Mouse (Mus musculus) forebrain, embryonic 16.5 days (tissue): ENCODE data around the gene Cntnap1. TPM values are rescaled to one million over a fixed set of nuclear protein-coding genes. Genes with fewer than 3 reads are reported as not detected.

Experiments used
- ATAC-seq: fragments of 200-750 bp; cut with Nextera tagmentation; 2 replicates; pipeline ENCODE4 v1.8.0; 2017; ENCODE audit warnings: mild to moderate bottlenecking, moderate library complexity
- H3K27ac ChIP-seq: fragments of 300-500 bp; sonication (generic); 2 replicates; pipeline ENCODE4 v1.5.1; 2014; ENCODE audit warnings: low read length, control low read depth
- H3K27me3 ChIP-seq: fragments of 300-500 bp; sonication (generic); replicated peaks from 2 replicates; pipeline ENCODE4 v1.6.1; 2014; ENCODE audit warnings: low read length; ENCODE audit not compliant: control insufficient read depth, insufficient read depth
- H3K36me3 ChIP-seq: fragments of 300-500 bp; sonication (generic); 2 replicates; pipeline ENCODE4 v1.6.1; 2014; ENCODE audit not compliant: control insufficient read depth, insufficient read depth
- H3K4me1 ChIP-seq: fragments of 300-500 bp; sonication (generic); replicated peaks from 2 replicates; pipeline ENCODE4 v1.6.1; 2014; ENCODE audit warnings: low read length; ENCODE audit not compliant: control insufficient read depth, insufficient read depth
- H3K4me2 ChIP-seq: fragments of 300-500 bp; sonication (generic); 2 replicates; pipeline ENCODE4 v1.6.1; 2014; ENCODE audit warnings: mild to moderate bottlenecking, low read length, control low read depth
- H3K4me3 ChIP-seq: fragments of 300-500 bp; sonication (generic); replicated peaks from 2 replicates; pipeline ENCODE4 v1.5.1; 2014; ENCODE audit warnings: mild to moderate bottlenecking, low read length, control low read depth
- H3K9ac ChIP-seq: fragments of 300-500 bp; sonication (generic); replicated peaks from 2 replicates; pipeline ENCODE4 v1.6.1; 2014; ENCODE audit warnings: low read depth, low read length, control low read depth
- H3K9me3 ChIP-seq: fragments of 300-500 bp; sonication (generic); 2 replicates; pipeline ENCODE4 v1.6.1; 2016; ENCODE audit warnings: low read length; ENCODE audit not compliant: control insufficient read depth
- WGBS: fragments of 180-500 bp; shearing (Covaris S2); extraction: QIAGEN DNeasy Blood & Tissue Kit; methylation state at CpG from one replicate; pipeline ENCODE4 v1.1.7; 2014; 5-methylcytosine and 5-hydroxymethylcytosine counted together
- polyA plus RNA-seq: library from polyadenylated mRNA; unstranded; fragments of >200 nt; fragmentation: Nextera tagmentation; extraction: Ambion mirVana; gene quantifications from 2 replicates; pipeline ENCODE4 v1.2.1, GENCODE M21; 2015

Cntnap1 gene
- polyA plus RNA-seq, 1 experiment from 2014 or later = 1.5 TPM

DNA sequence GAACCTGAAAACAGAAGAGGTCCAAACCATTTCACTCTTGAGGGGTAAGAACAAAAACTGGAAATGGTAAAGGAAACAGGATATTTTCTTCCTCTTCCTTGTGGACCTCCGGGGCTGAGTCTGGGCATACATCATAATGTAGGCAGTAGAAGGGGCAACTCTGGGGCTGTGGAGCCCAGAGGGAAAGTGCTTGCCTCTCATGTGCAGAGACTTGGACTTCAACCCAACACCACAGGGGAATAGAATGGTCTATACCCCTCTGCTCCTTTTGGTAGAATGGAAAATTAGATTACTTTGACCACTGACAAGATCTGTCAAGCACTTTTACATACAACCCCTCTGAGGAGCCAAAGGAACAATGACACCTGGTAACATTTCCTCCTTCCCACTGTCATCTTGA, 24.8 kb downstream of the Cntnap1 start:
- WGBS = 71% methylated on average over 1 of the region's 1 CpGs
- Histone ChIP-seq H3K4me2 (no peak overlapping the region), H3K27me3 (no peaks in the 10 kb centered on the region), H3K4me1 (peaks cover 7% of the 10 kb centered on the region), H3K36me3 (peaks cover 14% of the 10 kb centered on the region), H3K4me3 (no peak overlapping the region), H3K9ac (no peak overlapping the region), H3K9me3 (no peaks in the 10 kb centered on the region), H3K27ac (no peak overlapping the region)
- ATAC-seq = no peak

DNA sequence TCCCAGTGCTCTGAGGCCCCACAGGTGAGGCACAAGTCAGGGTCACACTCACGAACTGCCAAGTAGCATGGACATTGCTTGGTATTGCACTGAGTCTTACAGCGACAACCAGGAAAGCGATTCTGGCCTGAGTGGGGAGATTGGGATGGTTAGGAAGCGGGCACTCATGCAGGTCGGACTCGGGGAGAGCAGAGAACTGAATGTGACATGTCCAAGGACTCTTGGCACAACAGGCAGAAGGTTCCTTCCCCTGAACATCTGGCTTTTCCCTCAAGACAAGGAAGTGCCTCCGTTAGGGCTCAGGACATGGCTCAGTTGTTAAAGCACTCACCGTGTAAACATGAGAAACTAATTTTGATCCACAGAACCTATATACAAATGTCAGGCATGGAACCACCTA, 25.2 kb downstream of the Cntnap1 start:
- H3K4me3 ChIP-seq = no peak overlapping the region
- WGBS = 84% methylated on average over 8 of the region's 8 CpGs
- no peak for ATAC-seq
- no peaks in the 10 kb centered on the region for H3K9me3 ChIP-seq
- no peak overlapping the region for H3K27ac ChIP-seq
- H3K9ac ChIP-seq = no peak overlapping the region
- H3K4me2 ChIP-seq = no peak overlapping the region
- no peaks in the 10 kb centered on the region for H3K27me3 ChIP-seq
- H3K4me1 ChIP-seq = 0 out of 2 replicates have a peak, but pooled peaks cover 2% of the 10 kb centered on the region
- H3K36me3 ChIP-seq = peaks cover 14% of the 10 kb centered on the region

DNA sequence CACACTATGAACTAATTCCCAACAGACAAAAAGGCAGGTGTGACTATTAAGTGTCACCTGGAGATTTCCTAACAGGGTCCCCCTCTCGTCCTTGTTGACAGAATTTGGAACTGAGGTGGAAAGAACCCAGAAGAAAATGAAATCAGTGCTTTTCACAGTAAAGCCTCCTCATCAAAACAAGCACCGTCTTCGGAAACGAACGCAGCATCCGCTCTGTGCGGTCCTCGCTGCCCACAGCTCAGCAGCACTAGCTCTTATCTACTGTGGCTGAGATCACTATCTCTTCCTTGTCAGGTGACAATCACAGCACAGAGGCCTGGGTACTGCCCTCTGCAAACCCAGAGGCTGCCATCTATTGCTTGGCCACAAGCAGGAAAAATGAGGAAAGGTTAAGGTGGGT, 25.9 kb downstream of the Cntnap1 start:
- Histone ChIP-seq H3K27me3 (no peaks in the 10 kb centered on the region), H3K36me3 (peaks cover 14% of the 10 kb centered on the region), H3K4me3 (no peak overlapping the region), H3K4me1 (no peaks in the 10 kb centered on the region), H3K27ac (no peak overlapping the region), H3K9ac (no peak overlapping the region), H3K4me2 (no peak overlapping the region), H3K9me3 (no peaks in the 10 kb centered on the region)
- WGBS = 96% methylated on average over 8 of the region's 8 CpGs
- ATAC-seq = no peak

DNA sequence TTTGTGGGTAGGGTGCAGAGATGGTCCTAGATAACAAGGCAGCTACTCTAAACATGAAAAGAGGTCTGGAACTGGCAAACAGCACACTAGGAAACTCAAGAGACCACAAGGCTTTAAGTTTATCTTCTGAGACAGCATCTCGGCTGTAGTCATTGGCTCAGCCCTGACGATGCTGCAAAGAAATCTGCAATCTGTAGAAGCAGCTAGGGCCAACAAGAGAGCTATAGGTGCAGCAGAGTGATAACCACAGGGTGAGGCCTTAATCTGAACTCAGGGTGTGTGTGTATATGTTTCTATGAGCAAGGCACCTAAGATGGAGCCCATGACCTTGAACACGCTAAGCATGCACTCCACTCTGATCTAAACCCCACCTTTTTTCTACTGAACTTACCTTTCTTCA, 29.2 kb downstream of the Cntnap1 start:
- Histone ChIP-seq H3K4me1 (no peaks in the 10 kb centered on the region), H3K9ac (no peak overlapping the region), H3K36me3 (peaks cover 17% of the 10 kb centered on the region), H3K9me3 (no peaks in the 10 kb centered on the region), H3K4me3 (no peak overlapping the region), H3K27me3 (no peaks in the 10 kb centered on the region), H3K4me2 (no peak overlapping the region), H3K27ac (no peak overlapping the region)
- 98% methylated on average over 3 of the region's 3 CpGs for WGBS
- ATAC-seq = no peak

DNA sequence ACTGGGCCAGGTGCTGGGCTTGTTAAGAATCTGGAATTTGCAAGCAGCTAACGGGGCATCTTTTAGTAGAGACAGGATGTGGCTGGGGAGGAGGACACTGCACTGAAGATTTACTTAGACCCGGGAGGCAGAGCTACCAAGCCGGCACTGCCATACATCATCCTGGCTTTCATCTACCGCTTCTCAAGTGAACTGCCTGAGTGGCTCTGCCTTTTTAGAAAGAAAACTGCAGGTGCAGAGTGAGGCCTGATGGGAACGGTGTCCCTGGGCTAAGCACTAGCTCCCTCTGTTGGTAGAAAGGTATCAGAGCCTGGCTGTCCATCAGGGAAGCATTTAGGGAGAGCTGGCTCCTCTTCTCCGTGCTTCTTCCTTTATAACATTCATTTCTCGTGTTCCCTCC, 30.7 kb downstream of the Cntnap1 start:
- Histone ChIP-seq H3K4me2 (no peak overlapping the region), H3K9me3 (no peaks in the 10 kb centered on the region), H3K36me3 (peaks cover 17% of the 10 kb centered on the region), H3K27me3 (no peaks in the 10 kb centered on the region), H3K27ac (no peak overlapping the region), H3K4me1 (no peaks in the 10 kb centered on the region), H3K4me3 (no peak overlapping the region), H3K9ac (peak overlapping the region; percentile 7; the same call in 1 of the 2 replicates)
- peak; percentile 62; the same call in 1 of the 2 replicates for ATAC-seq
- WGBS = 12% methylated on average over 7 of the region's 7 CpGs

DNA sequence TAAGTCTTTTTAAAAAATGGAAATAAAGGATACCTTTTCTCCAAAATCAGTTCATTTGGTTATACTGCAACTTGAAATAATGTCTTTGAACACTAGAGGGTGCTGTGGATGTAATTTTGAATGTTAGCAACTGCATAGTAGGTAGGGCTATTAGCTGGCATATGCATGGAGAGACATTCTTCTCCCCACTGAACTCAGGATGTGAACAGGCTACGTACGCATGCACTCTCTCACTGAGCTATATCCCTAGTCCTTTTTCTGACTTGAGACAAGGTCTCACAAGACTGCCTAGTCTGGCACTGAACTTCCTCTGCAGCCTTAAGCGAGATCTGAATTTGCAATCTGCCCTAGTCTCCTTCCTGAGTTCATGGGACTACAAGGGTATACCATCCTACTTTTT, 41.6 kb downstream of the Cntnap1 start:
- 43% methylated on average over 3 of the region's 3 CpGs for WGBS
- Histone ChIP-seq H3K4me3 (no peak overlapping the region), H3K4me2 (no peak overlapping the region), H3K36me3 (peaks cover 12% of the 10 kb centered on the region), H3K4me1 (no peaks in the 10 kb centered on the region), H3K9ac (no peak overlapping the region), H3K27ac (no peak overlapping the region), H3K9me3 (no peaks in the 10 kb centered on the region), H3K27me3 (no peaks in the 10 kb centered on the region)
- ATAC-seq = no peak

DNA sequence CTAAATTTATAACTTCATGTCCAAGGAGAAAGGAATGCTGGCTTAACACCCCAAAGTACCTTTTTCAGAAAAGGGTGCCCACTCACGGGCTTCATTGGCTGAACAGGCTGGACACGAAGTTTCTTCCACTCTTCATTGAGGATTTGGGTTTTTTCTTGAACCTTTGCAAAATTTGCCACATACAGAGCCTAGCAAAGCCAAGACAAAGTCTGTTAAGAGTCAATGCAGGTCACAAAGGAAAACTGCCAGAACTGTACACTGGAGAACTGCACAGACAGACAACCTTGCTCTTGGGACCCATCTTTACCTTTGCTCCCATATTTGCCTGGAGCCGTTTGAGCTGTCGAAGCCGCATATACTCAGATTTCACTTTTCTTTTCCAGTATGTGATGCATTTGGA, 46.6 kb downstream of the Cntnap1 start:
- no peak overlapping the region for H3K27ac ChIP-seq
- no peaks in the 10 kb centered on the region for H3K9me3 ChIP-seq
- ATAC-seq = no peak
- H3K4me2 ChIP-seq = no peak overlapping the region
- H3K9ac ChIP-seq = no peak overlapping the region
- no peak overlapping the region for H3K4me3 ChIP-seq
- no peaks in the 10 kb centered on the region for H3K4me1 ChIP-seq
- no peaks in the 10 kb centered on the region for H3K27me3 ChIP-seq
- WGBS = 91% methylated on average over 5 of the region's 5 CpGs
- peaks cover 13% of the 10 kb centered on the region for H3K36me3 ChIP-seq

DNA sequence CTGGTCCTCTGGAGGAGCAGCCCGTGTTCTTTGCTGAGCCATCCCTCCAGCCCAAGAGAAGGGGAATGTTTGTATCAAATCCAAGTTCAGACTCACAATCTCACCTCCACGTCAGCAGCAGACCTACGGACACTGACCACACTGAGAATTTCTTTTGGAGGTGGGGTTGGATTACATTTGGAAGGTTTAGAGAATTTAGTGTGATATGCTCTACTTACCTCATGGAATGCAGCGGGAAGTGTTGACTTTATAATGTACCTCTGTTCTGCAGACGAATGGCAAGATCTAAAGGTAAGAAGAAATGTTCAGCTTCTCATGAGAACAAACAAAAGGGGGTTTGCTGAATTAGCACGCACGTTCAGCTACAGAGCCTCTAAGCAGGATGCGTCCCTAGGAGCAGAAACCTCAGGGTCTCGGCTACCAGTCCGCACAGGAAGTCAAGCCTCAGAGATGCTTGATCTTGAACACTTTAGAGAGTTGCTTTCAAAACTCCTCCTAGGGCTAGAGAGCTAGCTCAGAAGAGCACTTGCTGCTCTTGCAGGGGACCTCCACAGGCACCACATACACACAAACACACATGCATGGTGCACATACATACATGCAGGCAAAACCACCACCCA, 48.2 kb downstream of the Cntnap1 start:
- Histone ChIP-seq H3K9ac (no peak overlapping the region), H3K27ac (no peak overlapping the region), H3K9me3 (no peaks in the 10 kb centered on the region), H3K27me3 (no peaks in the 10 kb centered on the region), H3K36me3 (peaks cover 8% of the 10 kb centered on the region), H3K4me2 (no peak overlapping the region), H3K4me3 (no peak overlapping the region), H3K4me1 (no peaks in the 10 kb centered on the region)
- WGBS = 85% methylated on average over 10 of the region's 10 CpGs
- no peak for ATAC-seq

DNA sequence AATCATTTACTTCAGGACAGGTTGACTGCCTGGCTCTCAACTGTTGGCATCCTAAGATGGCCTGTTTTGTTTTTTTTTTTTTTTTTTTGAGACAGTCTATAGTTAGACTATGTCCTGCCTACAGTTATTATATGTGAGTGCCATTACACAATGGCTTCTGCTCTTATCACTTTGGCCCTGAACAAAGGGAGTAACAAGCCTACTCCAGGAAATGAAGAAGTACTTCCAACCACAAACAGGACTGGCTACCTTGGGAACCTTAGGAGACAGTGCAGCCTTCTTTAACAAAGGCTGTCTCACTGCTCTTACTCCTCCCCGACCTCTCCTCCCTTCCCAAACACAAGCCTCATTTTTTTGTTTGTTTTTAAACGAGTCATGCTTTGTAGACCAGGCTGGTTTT, 50.5 kb downstream of the Cntnap1 start:
- no peak for ATAC-seq
- WGBS = 50% methylated on average over 2 of the region's 2 CpGs
- no peak overlapping the region for H3K27ac ChIP-seq
- H3K4me3 ChIP-seq = no peak overlapping the region
- H3K4me1 ChIP-seq = peaks cover 8% of the 10 kb centered on the region
- H3K9me3 ChIP-seq = no peaks in the 10 kb centered on the region
- H3K4me2 ChIP-seq = no peak overlapping the region
- H3K9ac ChIP-seq = no peak overlapping the region
- peaks cover 6% of the 10 kb centered on the region for H3K36me3 ChIP-seq
- no peaks in the 10 kb centered on the region for H3K27me3 ChIP-seq
